ENCODE assay signal across 8 mouse cellular contexts in genomic region chr3:102526481-102526880, GRCm38 (mm10). TPM values are rescaled to one million over a fixed set of nuclear protein-coding genes. Genes with fewer than 3 reads are reported as not detected.
DNase-seq lines count a peak whose midpoint lies in the region; ATAC-seq and TF ChIP-seq lines count a peak whose summit lies in the region.

No protein-coding gene starts in this region.

- intact Hi-C loops in gastrocnemius, adult 2 months (cut with DNase I): no loop called here

- TF ChIP-seq CTCF in gastrocnemius, adult 2 months (IDR thresholded peaks at IDR 0.05): no peak
- no peak for TF ChIP-seq CTCF in hindbrain, postnatal 0 days (IDR thresholded peaks at IDR 0.05; ENCODE audit: low read depth)

- no peak for ATAC-seq in midbrain, embryonic 14.5 days (ENCODE audit: low FRiP score, low TSS enrichment)
- ATAC-seq in midbrain, embryonic 11.5 days (ENCODE audit: low FRiP score): no peak
- ATAC-seq in hindbrain, postnatal 0 days: no peak
- ATAC-seq in stomach, embryonic 16.5 days (ENCODE audit: insufficient read depth, low FRiP score): no peak
- ATAC-seq in forebrain, embryonic 12.5 days (ENCODE audit: low FRiP score): no peak

- H3K4me1 ChIP-seq in midbrain, embryonic 14.5 days (ENCODE audit: control insufficient read depth, insufficient read depth, low read length): no peaks in the 10 kb centered on the region
- no peaks in the 10 kb centered on the region for H3K4me1 ChIP-seq in midbrain, embryonic 11.5 days (ENCODE audit: control insufficient read depth, insufficient read depth, low read length)
- H3K4me1 ChIP-seq in hindbrain, postnatal 0 days (ENCODE audit: insufficient read depth, low read length): no peaks in the 10 kb centered on the region
- peaks cover 9% of the 10 kb centered on the region for H3K4me1 ChIP-seq in stomach, embryonic 16.5 days (ENCODE audit: control insufficient read depth, insufficient read depth, low read length)
- H3K4me1 ChIP-seq in forebrain, embryonic 12.5 days: no peaks in the 10 kb centered on the region

- H3K9ac ChIP-seq in midbrain, embryonic 14.5 days (replicated peaks; ENCODE audit: low read length): no peak overlapping the region
- H3K9ac ChIP-seq in midbrain, embryonic 11.5 days (ENCODE audit: low read length): no peak overlapping the region
- no peak overlapping the region for H3K9ac ChIP-seq in hindbrain, postnatal 0 days (replicated peaks; ENCODE audit: low read length)
- no peak overlapping the region for H3K9ac ChIP-seq in stomach, embryonic 16.5 days (ENCODE audit: low read length)
- H3K9ac ChIP-seq in forebrain, embryonic 12.5 days: no peak overlapping the region

- H3K27me3 ChIP-seq in midbrain, embryonic 14.5 days (ENCODE audit: control insufficient read depth, insufficient read depth, low read length): no peaks in the 10 kb centered on the region
- no peaks in the 10 kb centered on the region for H3K27me3 ChIP-seq in midbrain, embryonic 11.5 days (ENCODE audit: control insufficient read depth, insufficient read depth, low read length)
- H3K27me3 ChIP-seq in hindbrain, postnatal 0 days (ENCODE audit: insufficient read depth, low read length): no peaks in the 10 kb centered on the region
- H3K27me3 ChIP-seq in stomach, embryonic 16.5 days (ENCODE audit: control insufficient read depth, insufficient read depth, low read length): no peaks in the 10 kb centered on the region
- no peaks in the 10 kb centered on the region for H3K27me3 ChIP-seq in forebrain, embryonic 12.5 days

- no peaks in the 10 kb centered on the region for H3K9me3 ChIP-seq in midbrain, embryonic 14.5 days (ENCODE audit: control insufficient read depth, low read length)
- no peaks in the 10 kb centered on the region for H3K9me3 ChIP-seq in midbrain, embryonic 11.5 days (ENCODE audit: control insufficient read depth, low read length)
- H3K9me3 ChIP-seq in hindbrain, postnatal 0 days (ENCODE audit: low read length): no peaks in the 10 kb centered on the region
- H3K9me3 ChIP-seq in stomach, embryonic 16.5 days (replicated peaks; ENCODE audit: control insufficient read depth, low read length): no peaks in the 10 kb centered on the region
- H3K9me3 ChIP-seq in forebrain, embryonic 12.5 days: no peaks in the 10 kb centered on the region

- H3K4me2 ChIP-seq in midbrain, embryonic 14.5 days (ENCODE audit: low read length): no peak overlapping the region
- H3K4me2 ChIP-seq in midbrain, embryonic 11.5 days: no peak overlapping the region
- H3K4me2 ChIP-seq in hindbrain, postnatal 0 days (ENCODE audit: low read depth, low read length): peak overlapping the region; percentile 24; the same call in 1 of the 2 replicates
- peak overlapping the region; percentile 31 for H3K4me2 ChIP-seq in stomach, embryonic 16.5 days (ENCODE audit: low read depth, low read length)
- H3K4me2 ChIP-seq in forebrain, embryonic 12.5 days: no peak overlapping the region

- WGBS in midbrain, embryonic 14.5 days: 72% methylated on average over 6 of the region's 6 CpGs
- WGBS in midbrain, embryonic 11.5 days: 69% methylated on average over 6 of the region's 6 CpGs
- 50% methylated on average over 6 of the region's 6 CpGs for WGBS in hindbrain, postnatal 0 days
- 45% methylated on average over 6 of the region's 6 CpGs for WGBS in stomach, embryonic 16.5 days
- WGBS in forebrain, embryonic 12.5 days: 69% methylated on average over 6 of the region's 6 CpGs

- H3K4me3 ChIP-seq in midbrain, embryonic 14.5 days (replicated peaks; ENCODE audit: low read depth, low read length): no peak overlapping the region
- no peak overlapping the region for H3K4me3 ChIP-seq in midbrain, embryonic 11.5 days (ENCODE audit: low read depth, low read length)
- H3K4me3 ChIP-seq in gastrocnemius, adult 2 months: peak overlapping the region; percentile 59
- H3K4me3 ChIP-seq in hindbrain, postnatal 0 days (ENCODE audit: low read length): no peak overlapping the region
- H3K4me3 ChIP-seq in stomach, embryonic 16.5 days (replicated peaks; ENCODE audit: low read length): no peak overlapping the region
- H3K4me3 ChIP-seq in forebrain, embryonic 12.5 days (replicated peaks): no peak overlapping the region

- no peaks in the 10 kb centered on the region for H3K36me3 ChIP-seq in midbrain, embryonic 14.5 days (ENCODE audit: control insufficient read depth, insufficient read depth, low read length)
- H3K36me3 ChIP-seq in midbrain, embryonic 11.5 days (ENCODE audit: control insufficient read depth, insufficient read depth, low read length): no peaks in the 10 kb centered on the region
- no peaks in the 10 kb centered on the region for H3K36me3 ChIP-seq in hindbrain, postnatal 0 days (ENCODE audit: insufficient read depth, low read length)
- H3K36me3 ChIP-seq in stomach, embryonic 16.5 days (ENCODE audit: control insufficient read depth, insufficient read depth, low read length): no peaks in the 10 kb centered on the region
- no peaks in the 10 kb centered on the region for H3K36me3 ChIP-seq in forebrain, embryonic 12.5 days (replicated peaks)

- H3K27ac ChIP-seq in midbrain, embryonic 14.5 days (replicated peaks; ENCODE audit: low read depth, low read length): no peak overlapping the region
- no peak overlapping the region for H3K27ac ChIP-seq in midbrain, embryonic 11.5 days (ENCODE audit: low read depth, low read length)
- H3K27ac ChIP-seq in gastrocnemius, adult 2 months: peak overlapping the region; percentile 84
- H3K27ac ChIP-seq in hindbrain, postnatal 0 days: no peak overlapping the region
- H3K27ac ChIP-seq in stomach, embryonic 16.5 days (ENCODE audit: low read length): no peak overlapping the region
- H3K27ac ChIP-seq in forebrain, embryonic 12.5 days: no peak overlapping the region

- peak; percentile 21 for DNase-seq in midbrain, embryonic 14.5 days
- DNase-seq in midbrain, embryonic 11.5 days (ENCODE audit: low spot score, missing footprints): no peak
- DNase-seq in gastrocnemius, adult 2 months: peak; percentile 85
- DNase-seq in hindbrain, postnatal 0 days (ENCODE audit: low spot score): no peak
- no peak for DNase-seq in spleen, postnatal 10 days (ENCODE audit: low spot score in 2 of 2)
- DNase-seq in spleen, postnatal 36 days (ENCODE audit: low spot score in 2 of 2): no peak

RNA-seq across cellular contexts. Expression of gene Ngf, which starts 56.8 kb away (rescaled TPM):
- polyA plus RNA-seq in midbrain, embryonic 14.5 days (2014; fragmentation: Nextera tagmentation; extraction: Ambion mirVana): 0.34 and 0.64 TPM in 2 replicates
- 0.33 and 1.0 TPM in 2 replicates for polyA plus RNA-seq in midbrain, embryonic 11.5 days (2014; fragmentation: Nextera tagmentation; extraction: Ambion mirVana)
- under 1 TPM; 0.74 to 0.89 TPM for total RNA-seq in gastrocnemius, adult 2 months (2021)
- total RNA-seq in hindbrain, postnatal 0 days (2014; rRNA removed): 2.8 and 3.3 TPM in 2 replicates
- polyA plus RNA-seq in hindbrain, postnatal 0 days (2015; fragmentation: Nextera tagmentation; extraction: Ambion mirVana): 1.1 and 1.8 TPM in 2 replicates
- polyA plus RNA-seq in stomach, embryonic 16.5 days (2015; fragmentation: Nextera tagmentation; extraction: Ambion mirVana): 4.3 and 5.6 TPM in 2 replicates
- 0.36 and 0.37 TPM in 2 replicates for polyA plus RNA-seq in forebrain, embryonic 12.5 days (2016; fragmentation: Nextera tagmentation; extraction: Ambion mirVana)

Comparison
In these comparisons a context has a peak if more than half of its experiments do, and no peak if none do; other contexts are left out.
1. DNase-seq: peak in midbrain, embryonic 14.5 days (single experiment) and gastrocnemius, adult 2 months (single experiment); none in midbrain, embryonic 11.5 days (single experiment), hindbrain, postnatal 0 days (single experiment), spleen, postnatal 10 days (0 of 2) and spleen, postnatal 36 days (0 of 2).
2. H3K4me2 ChIP-seq: peak in hindbrain, postnatal 0 days (single experiment) and stomach, embryonic 16.5 days (single experiment); none in midbrain, embryonic 14.5 days (single experiment), midbrain, embryonic 11.5 days (single experiment) and forebrain, embryonic 12.5 days (single experiment).